ENCODE assay signal across 7 mouse cellular contexts in genomic region chr11:76506514-76507228, GRCm38 (mm10).
A peak's percentile ranks its signal among the peaks of the same experiment; 100 is the strongest.
DNase-seq lines count a peak whose midpoint lies in the region; ATAC-seq lines count a peak whose summit lies in the region.

No protein-coding gene starts in this region.

- no peaks in the 10 kb centered on the region for H3K36me3 ChIP-seq in hindbrain, embryonic 12.5 days
- no peaks in the 10 kb centered on the region for H3K36me3 ChIP-seq in neural tube, embryonic 13.5 days

- 0 out of 2 replicates have a peak, but pooled peaks have one; percentile 38 for ATAC-seq in hindbrain, embryonic 12.5 days (ENCODE audit: low FRiP score)
- ATAC-seq in neural tube, embryonic 13.5 days (ENCODE audit: low read depth), result peak; percentile 52; the same call in 1 of the 2 replicates

- no peaks in the 10 kb centered on the region for H3K9me3 ChIP-seq in hindbrain, embryonic 12.5 days (replicated peaks)
- no peaks in the 10 kb centered on the region for H3K9me3 ChIP-seq in neural tube, embryonic 13.5 days

- H3K4me1 ChIP-seq in hindbrain, embryonic 12.5 days, result peaks cover 44% of the 10 kb centered on the region
- H3K4me1 ChIP-seq in neural tube, embryonic 13.5 days (replicated peaks), result peaks cover 54% of the 10 kb centered on the region

- H3K27me3 ChIP-seq in hindbrain, embryonic 12.5 days, result no peaks in the 10 kb centered on the region
- H3K27me3 ChIP-seq in neural tube, embryonic 13.5 days, result no peaks in the 10 kb centered on the region

- DNase-seq in right cerebral cortex, postnatal 10 days (ENCODE audit: low spot score in 2 of 2), result peak; percentile 78 to 79
- DNase-seq in right cerebral cortex, postnatal 36 days (ENCODE audit: low spot score in 2 of 2), result no peak
- peak; percentile 88 for DNase-seq in adipocyte (ENCODE audit: low spot score)
- DNase-seq in embryo, embryonic 9.5 days (ENCODE audit: extremely low spot score), result peak; percentile 76
- peak; percentile 55 to 82 for DNase-seq in lung, adult 18-20 months

- H3K4me2 ChIP-seq in hindbrain, embryonic 12.5 days (replicated peaks), result no peak overlapping the region
- 0 out of 2 replicates have a peak overlapping the region, but pooled peaks have one; percentile 26 for H3K4me2 ChIP-seq in neural tube, embryonic 13.5 days

- no peak overlapping the region for H3K4me3 ChIP-seq in hindbrain, embryonic 12.5 days
- H3K4me3 ChIP-seq in neural tube, embryonic 13.5 days, result no peak overlapping the region

- WGBS in hindbrain, embryonic 12.5 days, result 90% methylated on average over 5 of the region's 5 CpGs
- WGBS in neural tube, embryonic 13.5 days, result 88% methylated on average over 5 of the region's 5 CpGs

- peak overlapping the region; percentile 81 for H3K27ac ChIP-seq in hindbrain, embryonic 12.5 days
- H3K27ac ChIP-seq in neural tube, embryonic 13.5 days (replicated peaks), result peak overlapping the region; percentile 85

- no peak overlapping the region; the same call in 1 of the 2 replicates for H3K9ac ChIP-seq in hindbrain, embryonic 12.5 days
- peak overlapping the region; percentile 53; the same call in 1 of the 2 replicates for H3K9ac ChIP-seq in neural tube, embryonic 13.5 days

Comparison
In these comparisons a context has a peak if more than half of its experiments do, and no peak if none do; other contexts are left out.
1. DNase-seq: peak in right cerebral cortex, postnatal 10 days (2 of 2), adipocyte (single experiment), embryo, embryonic 9.5 days (single experiment) and lung, adult 18-20 months (2 of 2); none in right cerebral cortex, postnatal 36 days (0 of 2).